In the genomic region with DNA sequence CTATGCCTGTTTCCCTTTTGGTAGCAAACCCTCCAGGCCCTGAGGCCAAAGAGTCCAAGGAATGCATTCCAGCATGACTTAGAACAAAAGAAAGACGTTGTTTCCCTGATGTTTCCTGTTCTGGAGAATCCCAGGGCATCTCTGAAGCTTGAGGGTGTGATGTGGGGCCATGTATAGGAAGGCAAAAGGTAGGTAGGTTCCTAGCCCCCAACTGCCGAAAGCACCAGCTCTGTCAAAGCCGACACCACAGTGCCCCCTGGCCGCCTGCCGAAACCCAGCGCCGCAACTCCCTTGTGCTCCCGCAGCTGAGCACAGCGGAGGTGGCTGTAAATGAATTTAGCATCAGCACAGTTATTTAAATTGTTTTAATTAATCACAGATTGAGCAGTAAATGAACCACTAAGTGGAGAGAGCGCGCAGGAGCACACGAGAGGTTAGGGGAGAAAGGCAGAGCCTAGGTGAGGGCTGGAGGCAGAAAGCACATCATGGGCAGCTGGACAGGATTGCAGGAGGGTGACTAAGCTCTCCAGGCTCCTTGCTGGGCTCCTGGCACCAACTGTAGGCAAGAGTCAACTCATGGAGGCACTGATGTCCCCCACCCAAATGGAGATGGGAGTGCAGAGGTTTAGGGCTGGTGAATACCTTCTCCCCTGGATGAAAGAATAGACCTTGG, we compare ENCODE assay signal across 10 mouse cellular contexts. TPM values are rescaled to one million over a fixed set of nuclear protein-coding genes. Genes with fewer than 3 reads are reported as not detected.
DNase-seq lines count a peak whose midpoint lies in the region; ATAC-seq and TF ChIP-seq lines count a peak whose summit lies in the region.
"Had no signal": no experiment of that assay in that cellular context is flagged by ENCODE, and none has a peak within 500 bp of the region (broad histone marks: within the 10 kb centered on the region; RNA-seq: fewer than 3 reads in every experiment).

No protein-coding gene starts in this region.

- no peak overlapping the region for H3K4me2 ChIP-seq in kidney, postnatal 0 days (ENCODE audit: low read length)
- H3K4me2 ChIP-seq in hindbrain, embryonic 12.5 days (replicated peaks) = no peak overlapping the region
- no peak overlapping the region for H3K4me2 ChIP-seq in neural tube, embryonic 12.5 days (replicated peaks)
- H3K4me2 ChIP-seq: limb, embryonic 12.5 days had no signal

- H3K9me3 ChIP-seq in kidney, postnatal 0 days (replicated peaks; ENCODE audit: low read length) = no peaks in the 10 kb centered on the region
- H3K9me3 ChIP-seq in hindbrain, embryonic 12.5 days (replicated peaks) = no peaks in the 10 kb centered on the region
- no peaks in the 10 kb centered on the region for H3K9me3 ChIP-seq in neural tube, embryonic 12.5 days
- H3K9me3 ChIP-seq: limb, embryonic 12.5 days had no signal

- no peak for DNase-seq in kidney, postnatal 0 days (ENCODE audit: low spot score)
- DNase-seq in kidney, adult 18-20 months = no peak
- no peak for DNase-seq in Patski (ENCODE audit: low read depth, low spot score)
- DNase-seq in urinary bladder, postnatal 10 days (ENCODE audit: low spot score) = no peak
- no peak for DNase-seq in thymus, postnatal 25 days
- DNase-seq in lung, adult 18-20 months = no peak

- CTCF ChIA-PET in Patski (lab: Charles Lee) = no interaction called here

- H3K27ac ChIP-seq in kidney, postnatal 0 days = no peak overlapping the region
- H3K27ac ChIP-seq in hindbrain, embryonic 12.5 days = no peak overlapping the region
- no peak overlapping the region for H3K27ac ChIP-seq in neural tube, embryonic 12.5 days
- H3K27ac ChIP-seq: limb, embryonic 12.5 days had no signal

- peak; percentile 55 for TF ChIP-seq CTCF in kidney, postnatal 0 days (IDR thresholded peaks at IDR 0.05; ENCODE audit: low read depth)
- TF ChIP-seq CTCF in Patski (IDR thresholded peaks at IDR 0.05) = peak; percentile 25

- H3K4me1 ChIP-seq in kidney, postnatal 0 days (replicated peaks; ENCODE audit: insufficient read depth, low read length) = no peaks in the 10 kb centered on the region
- no peaks in the 10 kb centered on the region for H3K4me1 ChIP-seq in hindbrain, embryonic 12.5 days
- H3K4me1 ChIP-seq in neural tube, embryonic 12.5 days = no peaks in the 10 kb centered on the region
- H3K4me1 ChIP-seq: limb, embryonic 12.5 days had no signal

- H3K9ac ChIP-seq in kidney, postnatal 0 days (ENCODE audit: low read depth, low read length) = no peak overlapping the region
- no peak overlapping the region for H3K9ac ChIP-seq in hindbrain, embryonic 12.5 days
- no peak overlapping the region for H3K9ac ChIP-seq in neural tube, embryonic 12.5 days
- H3K9ac ChIP-seq: limb, embryonic 12.5 days had no signal

- no peaks in the 10 kb centered on the region for H3K36me3 ChIP-seq in kidney, postnatal 0 days (ENCODE audit: insufficient read depth, low read length)
- no peaks in the 10 kb centered on the region for H3K36me3 ChIP-seq in hindbrain, embryonic 12.5 days
- H3K36me3 ChIP-seq in neural tube, embryonic 12.5 days = no peaks in the 10 kb centered on the region
- H3K36me3 ChIP-seq: limb, embryonic 12.5 days had no signal

- in situ Hi-C loops in Patski (cut with MboI; ENCODE audit: low pct_unique_long_range_greater_than_20kb) = loop anchor here (25.0 kb wide), 1 partner anchor 1610 kb away; no protein-coding TSS in a partner anchor

- no peaks in the 10 kb centered on the region for H3K27me3 ChIP-seq in kidney, postnatal 0 days (ENCODE audit: insufficient read depth, low read length)
- H3K27me3 ChIP-seq in Patski = peaks cover 8% of the 10 kb centered on the region
- H3K27me3 ChIP-seq in hindbrain, embryonic 12.5 days = no peaks in the 10 kb centered on the region
- no peaks in the 10 kb centered on the region for H3K27me3 ChIP-seq in neural tube, embryonic 12.5 days (replicated peaks)
- H3K27me3 ChIP-seq: limb, embryonic 12.5 days had no signal

- WGBS in kidney, postnatal 0 days = 14% methylated on average over 12 of the region's 12 CpGs
- WGBS in hindbrain, embryonic 12.5 days = 25% methylated on average over 12 of the region's 12 CpGs
- 17% methylated on average over 12 of the region's 12 CpGs for WGBS in neural tube, embryonic 12.5 days

- POLR2A ChIA-PET in Patski (lab: Charles Lee) = no interaction called here

- ATAC-seq in kidney, postnatal 0 days (replicated peaks; ENCODE audit: low FRiP score, low read depth) = no peak
- ATAC-seq in Patski = no peak
- peak; percentile 75 for ATAC-seq in hindbrain, embryonic 12.5 days (ENCODE audit: low FRiP score)
- peak; percentile 79 for ATAC-seq in neural tube, embryonic 12.5 days (ENCODE audit: low FRiP score, low read depth)

- no peak overlapping the region for H3K4me3 ChIP-seq in kidney, postnatal 0 days (replicated peaks; ENCODE audit: low read depth, low read length)
- no peak overlapping the region for H3K4me3 ChIP-seq in hindbrain, embryonic 12.5 days
- H3K4me3 ChIP-seq in neural tube, embryonic 12.5 days = no peak overlapping the region
- H3K4me3 ChIP-seq: limb, embryonic 12.5 days had no signal

RNA-seq across cellular contexts. Expression of gene Isx, which starts 25.5 kb away (rescaled TPM):
- polyA plus RNA-seq in kidney, postnatal 0 days (2015; fragmentation: Nextera tagmentation; extraction: Ambion mirVana) = 0.11 TPM in 1 of 2 replicates, not detected in the other
- polyA plus RNA-seq in Patski (2021) = not detected
- polyA plus RNA-seq in hindbrain, embryonic 12.5 days (2016; fragmentation: Nextera tagmentation; extraction: Ambion mirVana) = not detected in 2 replicates
- polyA plus RNA-seq in neural tube, embryonic 12.5 days (2016; fragmentation: Nextera tagmentation; extraction: Ambion mirVana) = not detected in 2 replicates
- polyA plus RNA-seq: limb, embryonic 12.5 days; testis, adult 2 months had no signal

Comparison
In these comparisons a context has a peak if more than half of its experiments do, and no peak if none do; other contexts are left out.
1. ATAC-seq: peak in hindbrain, embryonic 12.5 days (single experiment) and neural tube, embryonic 12.5 days (single experiment); none in kidney, postnatal 0 days (single experiment) and Patski (single experiment).